Mouse (Mus musculus): Measurements from ENCODE around the gene Dgkg.

The Dgkg gene

GRCm38 (mm10) chr16:22431335-22431734 is 225.7 kb downstream of the Dgkg start:
- DNase-seq: no peak

- no peak for DNase-seq
These were observed 226.6 kb downstream of the Dgkg start for GRCm38 (mm10) chr16:22430211-22430951.

- no peak for DNase-seq
These were observed 227.6 kb downstream of the Dgkg start for GRCm38 (mm10) chr16:22429377-22429776.

GRCm38 (mm10) chr16:22428853-22429341 is 228.1 kb downstream of the Dgkg start:
- peak; percentile 89 for DNase-seq

- no peak for DNase-seq
These were observed 230.2 kb downstream of the Dgkg start for GRCm38 (mm10) chr16:22426866-22427265.

GRCm38 (mm10) chr16:22422256-22422655 is 234.8 kb downstream of the Dgkg start:
- DNase-seq: no peak
